7 mouse cellular contexts compared by ENCODE assay signal in genomic region chr8:84192555-84192954, GRCm38 (mm10). TPM values are rescaled to one million over a fixed set of nuclear protein-coding genes. Genes with fewer than 3 reads are reported as not detected.
DNase-seq lines count a peak whose midpoint lies in the region; ATAC-seq and TF ChIP-seq lines count a peak whose summit lies in the region.

No protein-coding gene starts in this region.

- H3K4me2 ChIP-seq in hindbrain, embryonic 11.5 days (replicated peaks; ENCODE audit: low read depth, low read length): peak overlapping the region; percentile 21; the same call in 1 of the 2 replicates
- H3K4me2 ChIP-seq in limb, embryonic 12.5 days: peak overlapping the region; percentile 55
- peak overlapping the region; percentile 37 for H3K4me2 ChIP-seq in midbrain, embryonic 12.5 days (replicated peaks)

- WGBS in hindbrain, embryonic 11.5 days: 3% methylated on average over 33 of the region's 33 CpGs
- WGBS in limb, embryonic 12.5 days: 6% methylated on average over 33 of the region's 33 CpGs
- WGBS in midbrain, embryonic 12.5 days: 5% methylated on average over 33 of the region's 33 CpGs

- H3K4me1 ChIP-seq in bone marrow macrophage, adult 2 months (ENCODE audit: control insufficient read depth, insufficient read depth, low read length): peaks cover 18% of the 10 kb centered on the region
- no peaks in the 10 kb centered on the region; the same call in 1 of the 2 replicates for H3K4me1 ChIP-seq in hindbrain, embryonic 11.5 days (replicated peaks; ENCODE audit: control insufficient read depth, insufficient read depth, low read length)
- peaks cover 23% of the 10 kb centered on the region for H3K4me1 ChIP-seq in limb, embryonic 12.5 days (replicated peaks)
- peaks cover 18% of the 10 kb centered on the region for H3K4me1 ChIP-seq in midbrain, embryonic 12.5 days

- TF ChIP-seq CTCF in bone marrow macrophage, adult 2 months (IDR thresholded peaks at IDR 0.05; ENCODE audit: low read depth, low read length): no peak

- no peak for TF ChIP-seq POLR2A in bone marrow macrophage, adult 2 months (IDR thresholded peaks at IDR 0.05; ENCODE audit: borderline replicate concordance, low read depth, low read length)

- ATAC-seq in hindbrain, embryonic 11.5 days (ENCODE audit: low FRiP score): peak; percentile 41; the same call in 1 of the 2 replicates
- peak; percentile 24; the same call in 1 of the 2 replicates for ATAC-seq in limb, embryonic 12.5 days (ENCODE audit: insufficient number of reproducible peaks, insufficient read depth, low FRiP score, low TSS enrichment, low read depth)
- peak; percentile 59 for ATAC-seq in midbrain, embryonic 12.5 days (ENCODE audit: low FRiP score, low read depth)

- no peaks in the 10 kb centered on the region for H3K36me3 ChIP-seq in hindbrain, embryonic 11.5 days (ENCODE audit: control insufficient read depth, insufficient read depth, low read length)
- no peaks in the 10 kb centered on the region for H3K36me3 ChIP-seq in limb, embryonic 12.5 days
- H3K36me3 ChIP-seq in midbrain, embryonic 12.5 days: no peaks in the 10 kb centered on the region

- peak overlapping the region; percentile 95 for H3K27ac ChIP-seq in bone marrow macrophage, adult 2 months (ENCODE audit: insufficient read depth, low read depth, low read length)
- 0 out of 2 replicates have a peak overlapping the region, but pooled peaks have one; percentile 48 for H3K27ac ChIP-seq in hindbrain, embryonic 11.5 days (ENCODE audit: low read depth, low read length)
- peak overlapping the region; percentile 80 for H3K27ac ChIP-seq in limb, embryonic 12.5 days
- peak overlapping the region; percentile 0; the same call in 1 of the 2 replicates for H3K27ac ChIP-seq in midbrain, embryonic 12.5 days (replicated peaks)

- peaks cover 2% of the 10 kb centered on the region; the same call in 1 of the 2 replicates for H3K27me3 ChIP-seq in hindbrain, embryonic 11.5 days (ENCODE audit: control insufficient read depth, insufficient read depth, low read length)
- H3K27me3 ChIP-seq in limb, embryonic 12.5 days: no peaks in the 10 kb centered on the region
- H3K27me3 ChIP-seq in midbrain, embryonic 12.5 days: peaks cover 22% of the 10 kb centered on the region

- no peaks in the 10 kb centered on the region for H3K9me3 ChIP-seq in hindbrain, embryonic 11.5 days (ENCODE audit: control insufficient read depth, low read length)
- no peaks in the 10 kb centered on the region for H3K9me3 ChIP-seq in limb, embryonic 12.5 days
- no peaks in the 10 kb centered on the region for H3K9me3 ChIP-seq in midbrain, embryonic 12.5 days

- DNase-seq in MN1 (ENCODE audit: low spot score): peak; percentile 89
- peak; percentile 42 to 51 for DNase-seq in frontal cortex, postnatal 25 days (ENCODE audit: low spot score in 2 of 2)
- DNase-seq in hindbrain, embryonic 11.5 days (ENCODE audit: low spot score): peak; percentile 79
- DNase-seq in spleen, adult 12 weeks (ENCODE audit: low spot score): peak; percentile 79

- H3K4me3 ChIP-seq in bone marrow macrophage, adult 2 months (ENCODE audit: insufficient read depth, low read length): peak overlapping the region; percentile 58
- no peak overlapping the region for H3K4me3 ChIP-seq in hindbrain, embryonic 11.5 days (ENCODE audit: low read depth, low read length)
- peak overlapping the region; percentile 25 for H3K4me3 ChIP-seq in limb, embryonic 12.5 days (replicated peaks)
- H3K4me3 ChIP-seq in midbrain, embryonic 12.5 days: peak overlapping the region; percentile 8; the same call in 1 of the 2 replicates

- no peak overlapping the region for H3K9ac ChIP-seq in hindbrain, embryonic 11.5 days (ENCODE audit: low read depth, low read length)
- H3K9ac ChIP-seq in limb, embryonic 12.5 days (replicated peaks): peak overlapping the region; percentile 44
- no peak overlapping the region for H3K9ac ChIP-seq in midbrain, embryonic 12.5 days (replicated peaks)

RNA-seq across cellular contexts. Expression of gene Nanos3, which starts 7.5 kb away (rescaled TPM):
- polyA plus RNA-seq in bone marrow macrophage, adult 2 months (2012; ENCODE audit: insufficient read depth, insufficient read length, missing spikeins): not detected in 2 replicates
- polyA plus RNA-seq in hindbrain, embryonic 11.5 days (2014; fragmentation: Nextera tagmentation; extraction: Ambion mirVana): 4.5 and 5.6 TPM in 2 replicates
- polyA plus RNA-seq in limb, embryonic 12.5 days (2016; fragmentation: Nextera tagmentation; extraction: Ambion mirVana): 3.3 and 5.5 TPM in 2 replicates
- polyA plus RNA-seq in midbrain, embryonic 12.5 days (2016; fragmentation: Nextera tagmentation; extraction: Ambion mirVana): 4.5 and 8.3 TPM in 2 replicates

RNA-seq across cellular contexts. Expression of gene Zswim4, which starts 44.3 kb away (rescaled TPM):
- polyA plus RNA-seq in bone marrow macrophage, adult 2 months (2012; ENCODE audit: insufficient read depth, insufficient read length, missing spikeins): 9.4 and 10.9 TPM in 2 replicates
- 22.5 and 26.1 TPM in 2 replicates for polyA plus RNA-seq in hindbrain, embryonic 11.5 days (2014; fragmentation: Nextera tagmentation; extraction: Ambion mirVana)
- 33.1 and 34.3 TPM in 2 replicates for polyA plus RNA-seq in limb, embryonic 12.5 days (2016; fragmentation: Nextera tagmentation; extraction: Ambion mirVana)
- polyA plus RNA-seq in midbrain, embryonic 12.5 days (2016; fragmentation: Nextera tagmentation; extraction: Ambion mirVana): 55.3 and 55.7 TPM in 2 replicates

RNA-seq across cellular contexts. Expression of gene 4930432K21Rik, which starts 44.7 kb away (rescaled TPM):
- 0.49 and 1.2 TPM in 2 replicates for polyA plus RNA-seq in bone marrow macrophage, adult 2 months (2012; ENCODE audit: insufficient read depth, insufficient read length, missing spikeins)
- polyA plus RNA-seq in hindbrain, embryonic 11.5 days (2014; fragmentation: Nextera tagmentation; extraction: Ambion mirVana): 0.57 and 0.88 TPM in 2 replicates
- polyA plus RNA-seq in limb, embryonic 12.5 days (2016; fragmentation: Nextera tagmentation; extraction: Ambion mirVana): 1.6 TPM in 2 replicates
- polyA plus RNA-seq in midbrain, embryonic 12.5 days (2016; fragmentation: Nextera tagmentation; extraction: Ambion mirVana): 2.4 TPM in 2 replicates

RNA-seq across cellular contexts. Expression of gene Cc2d1a, which starts 44.8 kb away (rescaled TPM):
- 23.6 and 28.8 TPM in 2 replicates for polyA plus RNA-seq in bone marrow macrophage, adult 2 months (2012; ENCODE audit: insufficient read depth, insufficient read length, missing spikeins)
- 8.5 and 8.8 TPM in 2 replicates for polyA plus RNA-seq in hindbrain, embryonic 11.5 days (2014; fragmentation: Nextera tagmentation; extraction: Ambion mirVana)
- 26.2 and 28.7 TPM in 2 replicates for polyA plus RNA-seq in limb, embryonic 12.5 days (2016; fragmentation: Nextera tagmentation; extraction: Ambion mirVana)
- polyA plus RNA-seq in midbrain, embryonic 12.5 days (2016; fragmentation: Nextera tagmentation; extraction: Ambion mirVana): 19.0 and 19.5 TPM in 2 replicates

RNA-seq across cellular contexts. Expression of gene D8Ertd738e, which starts 57.0 kb away (rescaled TPM):
- polyA plus RNA-seq in bone marrow macrophage, adult 2 months (2012; ENCODE audit: insufficient read depth, insufficient read length, missing spikeins): 164 and 172 TPM in 2 replicates
- polyA plus RNA-seq in hindbrain, embryonic 11.5 days (2014; fragmentation: Nextera tagmentation; extraction: Ambion mirVana): 298 and 313 TPM in 2 replicates
- 338 and 352 TPM in 2 replicates for polyA plus RNA-seq in limb, embryonic 12.5 days (2016; fragmentation: Nextera tagmentation; extraction: Ambion mirVana)
- 268 TPM in 2 replicates for polyA plus RNA-seq in midbrain, embryonic 12.5 days (2016; fragmentation: Nextera tagmentation; extraction: Ambion mirVana)

Comparison
In these comparisons a context has a peak if more than half of its experiments do, and no peak if none do; other contexts are left out.
1. H3K27ac ChIP-seq: peak in every context shown above with its lines; median percentile 95 in bone marrow macrophage, adult 2 months; 80 in limb, embryonic 12.5 days; 48 in hindbrain, embryonic 11.5 days; 0 in midbrain, embryonic 12.5 days.